Mouse (Mus musculus) forebrain, postnatal 0 days (tissue): ENCODE measurements around the gene Nrde2. TPM values are rescaled to one million over a fixed set of nuclear protein-coding genes. Genes with fewer than 3 reads are reported as not detected.

Experiments used
- ATAC-seq: fragments of 200-750 bp; cut with Nextera tagmentation; 2 replicates; pipeline ENCODE4 v1.8.0; 2017; ENCODE audit warnings: mild to moderate bottlenecking, moderate library complexity
- DNase-seq: peaks from one replicate; pipeline ENCODE4 v3.0.0-alpha.2; 2015
- H3K27ac ChIP-seq: fragments of 300-500 bp; sonication (generic); 2 replicates; pipeline ENCODE4 v1.5.1; 2014; ENCODE audit warnings: low read depth, mild to moderate bottlenecking, antibody characterized with exemption, low read length, moderate library complexity, mixed read lengths
- H3K27me3 ChIP-seq: fragments of 300-500 bp; sonication (generic); 2 replicates; pipeline ENCODE4 v1.6.1; 2014; ENCODE audit warnings: mild to moderate bottlenecking, low read length, mixed read lengths; ENCODE audit not compliant: insufficient read depth
- H3K36me3 ChIP-seq: fragments of 300-500 bp; sonication (generic); 2 replicates; pipeline ENCODE4 v1.6.1; 2014; ENCODE audit warnings: mild to moderate bottlenecking, moderate library complexity; ENCODE audit not compliant: insufficient read depth
- H3K4me1 ChIP-seq: fragments of 300-500 bp; sonication (generic); 2 replicates; pipeline ENCODE4 v1.6.1; 2014; ENCODE audit warnings: antibody characterized with exemption; ENCODE audit not compliant: insufficient read depth
- H3K4me2 ChIP-seq: fragments of 300-500 bp; sonication (generic); 2 replicates; pipeline ENCODE4 v1.6.1; 2014; ENCODE audit warnings: low read depth, mild to moderate bottlenecking, moderate library complexity
- H3K4me3 ChIP-seq: fragments of 300-500 bp; sonication (generic); 2 replicates; pipeline ENCODE4 v1.5.1; 2014; ENCODE audit warnings: low read depth, low read length, mixed read lengths
- H3K9ac ChIP-seq: fragments of 300-500 bp; sonication (generic); 2 replicates; pipeline ENCODE4 v1.6.1; 2014; ENCODE audit warnings: mild to moderate bottlenecking
- H3K9me3 ChIP-seq: fragments of 300-500 bp; sonication (generic); 2 replicates; pipeline ENCODE4 v1.6.1; 2016; ENCODE audit warnings: low read length
- CTCF ChIP-seq: sonication (generic); IDR thresholded peaks from 2 replicates; pipeline ENCODE4 v1.5.1; 2016; ENCODE audit warnings: antibody characterized with exemption, control low read depth, low read depth
- WGBS: fragments of 180-500 bp; shearing (Covaris S2); extraction: QIAGEN DNeasy Blood & Tissue Kit; methylation state at CpG from one replicate; pipeline ENCODE4 v1.1.7; 2014; 5-methylcytosine and 5-hydroxymethylcytosine counted together
- polyA plus RNA-seq: library from polyadenylated mRNA; unstranded; fragments of >200 nt; fragmentation: Nextera tagmentation; extraction: Ambion mirVana; gene quantifications from 2 replicates; pipeline ENCODE4 v1.2.1, GENCODE M21; 2015
- total RNA-seq: library from RNA; depleted of rRNA; stranded (reverse); fragments of >200 nt; gene quantifications from 2 replicates; pipeline ENCODE4 v1.2.3, GENCODE M21; 2014; rRNA removed

The Nrde2 gene
- total RNA-seq, result 24.3 and 25.1 TPM in 2 replicates
- polyA plus RNA-seq, result 13.1 and 13.3 TPM in 2 replicates

DNA sequence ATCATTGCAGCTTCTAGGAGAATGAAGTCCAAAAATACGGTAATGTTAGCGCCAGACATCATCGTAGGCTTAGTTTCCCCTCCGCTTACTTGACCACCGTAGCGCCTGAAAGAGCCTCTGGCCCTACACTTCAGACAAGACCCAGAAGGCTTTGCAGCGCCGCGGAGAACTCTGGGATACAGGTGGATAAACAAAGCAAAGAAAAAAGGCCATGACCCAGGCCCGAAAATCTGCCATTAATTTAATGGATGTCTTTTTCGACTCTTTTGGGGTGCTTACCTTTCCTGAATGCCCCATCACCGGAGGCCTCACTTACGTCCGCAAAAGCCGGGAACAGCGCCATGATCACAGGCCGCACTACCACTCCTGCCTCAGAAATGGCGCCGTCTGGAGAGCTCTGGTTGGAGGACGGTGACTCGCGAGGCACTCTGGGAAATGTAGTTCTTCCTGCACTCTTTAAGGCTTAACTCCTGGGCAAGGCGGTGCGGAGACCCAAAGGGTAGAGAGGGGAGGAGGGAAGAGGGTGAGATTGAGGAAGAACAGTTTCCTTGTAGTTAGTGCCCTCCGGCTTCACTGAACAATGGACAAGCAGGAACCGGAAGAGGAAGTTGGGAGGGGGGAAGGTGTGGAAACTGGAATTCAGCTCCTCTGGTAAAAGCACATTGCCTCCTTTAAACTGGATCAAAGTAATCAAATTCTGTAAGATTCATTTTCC is at the start of gene Nrde2:
Gene Nrde2 (minus strand): TSS at position 393 of the 715 bp plus-strand sequence.
- WGBS, result 1% methylated on average over 26 of the region's 26 CpGs
- peak within 1 kb of the TSS; percentile 61 for H3K4me3 ChIP-seq
- no peaks in the 10 kb centered on the region for H3K36me3 ChIP-seq
- peak; percentile 32; the same call in 1 of the 2 replicates for TF ChIP-seq CTCF
- H3K4me1 ChIP-seq, result 0 out of 2 replicates have a peak, but pooled peaks cover 5% of the 10 kb centered on the region
- H3K9ac ChIP-seq, result peak within 1 kb of the TSS; percentile 73
- peak; percentile 94 for DNase-seq
- peak within 1 kb of the TSS; percentile 64 for H3K4me2 ChIP-seq
- no peaks in the 10 kb centered on the region for H3K27me3 ChIP-seq
- H3K27ac ChIP-seq, result peak within 1 kb of the TSS; percentile 84
- peak; percentile 99 for ATAC-seq
- no peaks in the 10 kb centered on the region for H3K9me3 ChIP-seq

DNA sequence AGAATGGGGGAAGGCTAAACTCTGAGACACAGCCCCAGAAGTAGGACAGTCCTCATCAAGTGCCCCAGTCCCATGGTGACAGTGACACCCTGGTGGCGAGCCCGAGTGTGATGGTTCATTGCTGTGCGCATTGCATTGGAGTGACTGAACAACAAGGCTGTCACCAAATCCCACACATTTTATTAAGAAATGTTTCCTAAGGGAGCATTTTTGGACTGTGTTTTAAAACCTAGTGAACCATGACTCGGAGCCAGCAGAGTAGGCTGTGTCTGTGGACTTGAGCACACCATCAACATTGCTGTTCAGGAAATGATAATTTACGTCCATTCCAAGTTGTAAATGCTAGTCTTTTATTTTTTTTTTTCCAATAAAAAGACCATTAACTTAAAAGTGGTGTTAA is 47.5 kb upstream of the Nrde2 start:
- H3K4me3 ChIP-seq, result no peak overlapping the region
- 0 out of 2 replicates have a peak, but pooled peaks cover 9% of the 10 kb centered on the region for H3K4me1 ChIP-seq
- H3K36me3 ChIP-seq, result peaks cover 76% of the 10 kb centered on the region
- H3K9ac ChIP-seq, result no peak overlapping the region
- H3K4me2 ChIP-seq, result no peak overlapping the region
- TF ChIP-seq CTCF, result 0 out of 2 replicates have a peak, but pooled peaks have one; percentile 4
- no peak overlapping the region for H3K27ac ChIP-seq
- no peaks in the 10 kb centered on the region for H3K27me3 ChIP-seq
- WGBS, result 92% methylated on average over 5 of the region's 5 CpGs
- H3K9me3 ChIP-seq, result no peaks in the 10 kb centered on the region
- ATAC-seq (no peak), DNase-seq (no peak)

- no peak overlapping the region for H3K4me3 ChIP-seq
- no peaks in the 10 kb centered on the region for H3K27me3 ChIP-seq
- H3K36me3 ChIP-seq, result peaks cover 76% of the 10 kb centered on the region
- no peaks in the 10 kb centered on the region for H3K9me3 ChIP-seq
- H3K27ac ChIP-seq, result no peak overlapping the region
- DNase-seq (no peak), ATAC-seq (no peak)
- no peak for TF ChIP-seq CTCF
- WGBS, result 95% methylated on average over 3 of the region's 3 CpGs
- H3K4me1 ChIP-seq, result 0 out of 2 replicates have a peak, but pooled peaks cover 9% of the 10 kb centered on the region
- no peak overlapping the region for H3K4me2 ChIP-seq
- no peak overlapping the region for H3K9ac ChIP-seq
Measured at GRCm38 (mm10) chr12:100206521-100206920, 47.1 kb upstream of the Nrde2 start.

- Histone ChIP-seq H3K9me3 (no peaks in the 10 kb centered on the region), H3K4me3 (no peak overlapping the region), H3K4me1 (0 out of 2 replicates have a peak, but pooled peaks cover 9% of the 10 kb centered on the region), H3K4me2 (no peak overlapping the region), H3K27me3 (no peaks in the 10 kb centered on the region), H3K27ac (no peak overlapping the region), H3K9ac (no peak overlapping the region), H3K36me3 (peaks cover 74% of the 10 kb centered on the region)
- 97% methylated on average over 8 of the region's 8 CpGs for WGBS
- DNase-seq (no peak), ATAC-seq (no peak)
- no peak for TF ChIP-seq CTCF
Measured at GRCm38 (mm10) chr12:100205156-100205555, 45.7 kb upstream of the Nrde2 start.

DNA sequence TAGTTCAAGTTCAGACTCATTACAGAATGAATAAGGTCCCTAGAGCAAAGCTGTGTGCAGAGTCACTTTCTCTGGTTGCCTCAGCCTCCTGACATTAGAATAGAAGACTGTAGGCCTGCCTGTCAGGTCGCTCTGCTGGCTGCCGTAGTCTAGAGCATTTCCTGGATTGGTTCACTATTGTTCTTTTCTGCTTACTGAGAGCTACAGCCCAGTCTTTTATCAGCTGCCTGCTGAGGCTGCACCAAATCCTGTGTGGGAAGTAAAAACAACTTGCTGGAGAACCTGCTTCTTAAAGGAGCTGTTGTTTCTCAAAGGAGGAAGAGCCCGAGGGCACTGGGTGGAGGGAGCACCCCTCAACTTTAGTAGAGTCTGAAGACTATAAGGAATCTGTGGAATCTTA is 44.3 kb upstream of the Nrde2 start:
- ATAC-seq, result no peak
- Histone ChIP-seq H3K4me3 (no peak overlapping the region), H3K4me2 (no peak overlapping the region), H3K27me3 (no peaks in the 10 kb centered on the region), H3K4me1 (peaks cover 12% of the 10 kb centered on the region), H3K9ac (no peak overlapping the region), H3K27ac (no peak overlapping the region), H3K36me3 (peaks cover 61% of the 10 kb centered on the region), H3K9me3 (no peaks in the 10 kb centered on the region)
- TF ChIP-seq CTCF, result no peak
- WGBS, result 34% methylated on average over 3 of the region's 3 CpGs
- DNase-seq, result no peak

GRCm38 (mm10) chr12:100201838-100202237 is 42.4 kb upstream of the Nrde2 start:
- Histone ChIP-seq H3K9me3 (no peaks in the 10 kb centered on the region), H3K9ac (peak overlapping the region; percentile 96), H3K4me1 (peaks cover 14% of the 10 kb centered on the region), H3K4me3 (peak overlapping the region; percentile 97), H3K36me3 (peaks cover 42% of the 10 kb centered on the region), H3K27me3 (no peaks in the 10 kb centered on the region), H3K4me2 (peak overlapping the region; percentile 94), H3K27ac (no peak overlapping the region)
- peak; percentile 98 for DNase-seq
- under 1% methylated on average over 13 of the region's 13 CpGs for WGBS
- peak; percentile 100 for TF ChIP-seq CTCF
- peak; percentile 68 for ATAC-seq

GRCm38 (mm10) chr12:100201363-100201711 is 41.9 kb upstream of the Nrde2 start:
- TF ChIP-seq CTCF, result no peak
- Histone ChIP-seq H3K9me3 (no peaks in the 10 kb centered on the region), H3K4me2 (peak overlapping the region; percentile 94), H3K27me3 (no peaks in the 10 kb centered on the region), H3K4me1 (peaks cover 14% of the 10 kb centered on the region), H3K36me3 (peaks cover 37% of the 10 kb centered on the region), H3K9ac (peak overlapping the region; percentile 96), H3K4me3 (peak overlapping the region; percentile 97), H3K27ac (peak overlapping the region; percentile 94; the same call in 1 of the 2 replicates)
- no peak for DNase-seq
- no peak for ATAC-seq
- 12% methylated on average over 4 of the region's 4 CpGs for WGBS
